Mouse (Mus musculus): ENCODE data around the gene Tenm2. TPM values are rescaled to one million over a fixed set of nuclear protein-coding genes. Genes with fewer than 3 reads are reported as not detected.

Tenm2 gene
- polyA plus RNA-seq, 1 experiment from 2014 or later, result not detected

DNA sequence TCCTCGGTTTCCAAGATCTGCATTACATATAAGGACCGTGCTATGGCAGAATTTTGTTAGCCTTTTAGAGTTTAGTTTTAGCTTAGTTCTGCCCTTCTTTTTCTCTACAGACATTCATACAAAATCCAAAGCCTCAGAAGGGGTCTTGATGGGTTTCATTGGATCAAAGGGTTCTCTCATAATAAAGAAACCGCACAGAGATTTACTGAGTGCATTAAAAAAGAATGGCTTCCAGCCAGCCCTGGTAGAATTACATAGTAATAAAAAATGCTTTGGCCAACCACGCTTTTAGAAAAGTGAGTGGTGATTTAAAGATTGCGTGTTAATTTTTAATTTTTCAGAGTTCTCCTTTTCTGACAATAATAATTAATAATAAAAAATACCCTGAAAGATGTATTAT, 978.6 kb downstream of the Tenm2 start:
- Histone ChIP-seq H3K4me1 (ENCODE audit: insufficient read depth) (no peaks in the 10 kb centered on the region), H3K9ac (replicated peaks) (no peak overlapping the region), H3K4me3 (ENCODE audit: low read depth, low read length) (no peak overlapping the region), H3K9me3 (ENCODE audit: low read length) (no peaks in the 10 kb centered on the region), H3K36me3 (replicated peaks; ENCODE audit: insufficient read depth, low read length) (no peaks in the 10 kb centered on the region), H3K27ac (ENCODE audit: low read depth) (no peak overlapping the region), H3K4me2 (ENCODE audit: low read depth, low read length) (no peak overlapping the region), H3K27me3 (ENCODE audit: insufficient read depth, low read length) (no peaks in the 10 kb centered on the region)
- TF ChIP-seq CTCF (IDR thresholded peaks at IDR 0.05; ENCODE audit: low read depth) (no peak), EP300 (IDR thresholded peaks at IDR 0.05; ENCODE audit: low read depth) (no peak)
- 82% methylated on average over 5 of the region's 5 CpGs for WGBS (ENCODE audit: insufficient replicate concordance)
- DNase-seq, result no peak
- no peak for ATAC-seq

DNA sequence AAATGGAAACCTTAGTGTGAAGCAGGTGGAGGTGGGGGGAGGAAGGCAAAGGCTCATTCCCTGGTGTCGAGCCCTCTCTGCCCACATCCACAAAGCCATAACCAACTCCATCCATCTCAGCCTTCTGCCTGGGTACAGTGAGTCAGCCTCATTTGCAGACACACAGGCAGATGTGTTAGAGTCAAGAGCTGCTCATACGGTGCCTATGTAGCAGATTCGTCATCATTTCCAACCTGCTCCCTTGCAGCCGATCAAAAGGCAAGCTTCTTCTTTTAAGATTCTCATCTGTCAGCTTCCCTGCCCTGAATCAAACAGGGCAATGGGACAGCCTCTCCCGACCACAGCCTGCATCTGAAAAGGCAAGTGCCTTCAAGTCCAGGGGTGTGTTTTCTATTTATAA, 979.0 kb downstream of the Tenm2 start:
- Histone ChIP-seq H3K4me3 (ENCODE audit: low read depth, low read length) (no peak overlapping the region), H3K9ac (replicated peaks) (no peak overlapping the region), H3K27me3 (ENCODE audit: insufficient read depth, low read length) (no peaks in the 10 kb centered on the region), H3K4me2 (ENCODE audit: low read depth, low read length) (no peak overlapping the region), H3K9me3 (ENCODE audit: low read length) (no peaks in the 10 kb centered on the region), H3K27ac (ENCODE audit: low read depth) (no peak overlapping the region), H3K36me3 (replicated peaks; ENCODE audit: insufficient read depth, low read length) (no peaks in the 10 kb centered on the region), H3K4me1 (ENCODE audit: insufficient read depth) (no peaks in the 10 kb centered on the region)
- TF ChIP-seq EP300 (IDR thresholded peaks at IDR 0.05; ENCODE audit: low read depth) (no peak), CTCF (IDR thresholded peaks at IDR 0.05; ENCODE audit: low read depth) (no peak)
- DNase-seq (no peak), ATAC-seq (no peak)
- WGBS (ENCODE audit: insufficient replicate concordance), result 74% methylated on average over 5 of the region's 5 CpGs

DNA sequence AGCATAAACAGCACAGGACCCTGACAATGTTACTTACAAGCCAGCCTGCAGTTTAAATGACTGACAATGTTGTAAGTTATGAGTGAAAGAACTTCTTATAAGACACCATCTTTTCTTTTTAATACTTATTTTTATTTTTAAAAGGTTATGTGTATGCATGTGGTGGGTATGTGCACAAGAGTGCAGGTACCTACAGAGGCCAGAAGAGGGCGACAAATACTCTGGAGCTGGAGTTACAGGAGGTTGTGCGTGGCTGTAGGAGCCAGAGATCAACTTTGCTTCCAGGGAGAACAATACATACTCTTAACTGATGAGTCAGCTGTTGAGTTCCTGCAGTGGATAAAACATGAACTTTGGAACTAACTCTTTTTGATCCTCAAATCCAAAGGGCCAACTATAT, 981.7 kb downstream of the Tenm2 start:
- Histone ChIP-seq H3K9ac (replicated peaks) (no peak overlapping the region), H3K9me3 (ENCODE audit: low read length) (no peaks in the 10 kb centered on the region), H3K4me2 (ENCODE audit: low read depth, low read length) (no peak overlapping the region), H3K4me1 (ENCODE audit: insufficient read depth) (no peaks in the 10 kb centered on the region), H3K4me3 (ENCODE audit: low read depth, low read length) (no peak overlapping the region), H3K36me3 (replicated peaks; ENCODE audit: insufficient read depth, low read length) (no peaks in the 10 kb centered on the region), H3K27me3 (ENCODE audit: insufficient read depth, low read length) (no peaks in the 10 kb centered on the region), H3K27ac (ENCODE audit: low read depth) (no peak overlapping the region)
- no peak for TF ChIP-seq EP300 (IDR thresholded peaks at IDR 0.05; ENCODE audit: low read depth)
- TF ChIP-seq CTCF (IDR thresholded peaks at IDR 0.05; ENCODE audit: low read depth), result no peak
- DNase-seq (no peak), ATAC-seq (no peak)
- 63% methylated on average over 2 of the region's 2 CpGs for WGBS (ENCODE audit: insufficient replicate concordance)

DNA sequence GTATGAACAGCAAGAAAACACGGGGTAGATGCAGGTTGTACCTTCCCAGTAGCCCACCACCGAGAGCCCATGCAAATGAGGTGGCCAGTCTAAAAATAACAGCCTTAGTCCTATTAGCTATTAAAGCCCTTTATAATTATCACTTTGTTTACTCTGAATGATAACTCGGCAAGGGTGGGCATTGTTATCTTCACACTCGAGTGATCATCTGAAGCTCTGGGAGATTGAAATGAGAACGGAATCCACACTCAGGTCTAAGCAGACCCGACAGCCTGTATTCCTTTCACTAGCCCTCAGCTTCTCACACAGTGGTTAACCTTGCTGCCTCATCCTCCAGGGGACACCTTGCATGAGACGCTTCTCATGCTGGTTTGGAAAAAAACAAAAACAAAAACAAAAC, 985.7 kb downstream of the Tenm2 start:
- no peak overlapping the region for H3K4me3 ChIP-seq (ENCODE audit: low read depth, low read length)
- TF ChIP-seq EP300 (IDR thresholded peaks at IDR 0.05; ENCODE audit: low read depth), result no peak
- TF ChIP-seq CTCF (IDR thresholded peaks at IDR 0.05; ENCODE audit: low read depth), result no peak
- H3K36me3 ChIP-seq (replicated peaks; ENCODE audit: insufficient read depth, low read length), result no peaks in the 10 kb centered on the region
- no peak overlapping the region for H3K4me2 ChIP-seq (ENCODE audit: low read depth, low read length)
- H3K9ac ChIP-seq (replicated peaks), result no peak overlapping the region
- H3K27ac ChIP-seq (ENCODE audit: low read depth), result no peak overlapping the region
- ATAC-seq (no peak), DNase-seq (no peak)
- 53% methylated on average over 7 of the region's 7 CpGs for WGBS (ENCODE audit: insufficient replicate concordance)
- H3K4me1 ChIP-seq (ENCODE audit: insufficient read depth), result no peaks in the 10 kb centered on the region
- no peaks in the 10 kb centered on the region for H3K9me3 ChIP-seq (ENCODE audit: low read length)
- no peaks in the 10 kb centered on the region for H3K27me3 ChIP-seq (ENCODE audit: insufficient read depth, low read length)

DNA sequence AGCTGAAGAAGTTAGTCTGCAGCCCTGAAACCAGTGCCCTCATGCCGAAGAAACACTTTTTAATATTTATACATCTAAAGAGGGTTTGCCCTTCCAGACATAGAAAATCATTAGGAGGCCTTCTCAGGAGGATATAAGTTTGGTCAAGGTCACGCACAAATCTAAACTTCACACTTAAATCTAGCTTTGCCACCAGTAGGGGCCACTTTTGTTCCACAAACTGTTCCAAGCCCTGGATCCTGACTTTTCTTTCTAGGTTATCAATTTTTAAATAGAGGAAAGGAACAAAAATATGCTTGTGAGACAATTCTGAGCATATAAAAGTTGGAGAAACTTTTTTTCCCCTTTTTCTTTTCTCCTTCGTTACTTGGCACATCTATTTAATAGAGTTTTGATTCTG, 989.6 kb downstream of the Tenm2 start:
- Histone ChIP-seq H3K4me1 (ENCODE audit: insufficient read depth) (no peaks in the 10 kb centered on the region), H3K27me3 (ENCODE audit: insufficient read depth, low read length) (no peaks in the 10 kb centered on the region), H3K4me2 (ENCODE audit: low read depth, low read length) (no peak overlapping the region), H3K4me3 (ENCODE audit: low read depth, low read length) (no peak overlapping the region), H3K27ac (ENCODE audit: low read depth) (no peak overlapping the region), H3K9me3 (ENCODE audit: low read length) (no peaks in the 10 kb centered on the region), H3K36me3 (replicated peaks; ENCODE audit: insufficient read depth, low read length) (no peaks in the 10 kb centered on the region), H3K9ac (replicated peaks) (no peak overlapping the region)
- 76% methylated on average over 3 of the region's 3 CpGs for WGBS (ENCODE audit: insufficient replicate concordance)
- ATAC-seq (no peak), DNase-seq (no peak)
- TF ChIP-seq CTCF (IDR thresholded peaks at IDR 0.05; ENCODE audit: low read depth) (no peak), EP300 (IDR thresholded peaks at IDR 0.05; ENCODE audit: low read depth) (no peak)

DNA sequence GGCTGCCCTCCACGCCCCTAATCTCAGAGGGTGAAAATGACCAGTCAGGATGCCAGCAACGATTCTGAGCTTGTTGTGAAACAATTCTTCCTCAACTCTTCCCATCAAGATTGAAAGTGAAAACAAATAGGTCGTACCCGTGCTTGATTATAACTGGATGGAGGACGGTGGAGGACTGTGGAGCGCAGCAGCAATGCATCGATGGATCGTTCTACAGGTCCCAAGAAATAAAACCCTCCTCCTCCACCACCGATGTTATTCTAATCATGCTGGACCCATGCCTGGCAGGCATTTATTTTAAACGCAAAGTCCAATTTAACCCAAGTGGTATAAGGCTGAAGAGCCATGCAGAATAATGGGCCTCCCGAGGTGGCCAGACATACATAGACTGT, 991.3 kb downstream of the Tenm2 start:
- 83% methylated on average over 11 of the region's 11 CpGs for WGBS (ENCODE audit: insufficient replicate concordance)
- no peak overlapping the region for H3K4me2 ChIP-seq (ENCODE audit: low read depth, low read length)

More for the DNA sequence above, 991.3 kb downstream of the Tenm2 start:
- H3K27ac ChIP-seq (ENCODE audit: low read depth), result no peak overlapping the region
- no peak for TF ChIP-seq CTCF (IDR thresholded peaks at IDR 0.05; ENCODE audit: low read depth)
- no peak for TF ChIP-seq EP300 (IDR thresholded peaks at IDR 0.05; ENCODE audit: low read depth)
- ATAC-seq (no peak), DNase-seq (no peak)
- H3K4me1 ChIP-seq (ENCODE audit: insufficient read depth), result no peaks in the 10 kb centered on the region
- no peaks in the 10 kb centered on the region for H3K36me3 ChIP-seq (replicated peaks; ENCODE audit: insufficient read depth, low read length)
- no peak overlapping the region for H3K9ac ChIP-seq (replicated peaks)
- H3K4me3 ChIP-seq (ENCODE audit: low read depth, low read length), result no peak overlapping the region
- H3K27me3 ChIP-seq (ENCODE audit: insufficient read depth, low read length), result no peaks in the 10 kb centered on the region
- H3K9me3 ChIP-seq (ENCODE audit: low read length), result no peaks in the 10 kb centered on the region
